8 mouse cellular contexts compared by ENCODE assay signal in the genomic region with DNA sequence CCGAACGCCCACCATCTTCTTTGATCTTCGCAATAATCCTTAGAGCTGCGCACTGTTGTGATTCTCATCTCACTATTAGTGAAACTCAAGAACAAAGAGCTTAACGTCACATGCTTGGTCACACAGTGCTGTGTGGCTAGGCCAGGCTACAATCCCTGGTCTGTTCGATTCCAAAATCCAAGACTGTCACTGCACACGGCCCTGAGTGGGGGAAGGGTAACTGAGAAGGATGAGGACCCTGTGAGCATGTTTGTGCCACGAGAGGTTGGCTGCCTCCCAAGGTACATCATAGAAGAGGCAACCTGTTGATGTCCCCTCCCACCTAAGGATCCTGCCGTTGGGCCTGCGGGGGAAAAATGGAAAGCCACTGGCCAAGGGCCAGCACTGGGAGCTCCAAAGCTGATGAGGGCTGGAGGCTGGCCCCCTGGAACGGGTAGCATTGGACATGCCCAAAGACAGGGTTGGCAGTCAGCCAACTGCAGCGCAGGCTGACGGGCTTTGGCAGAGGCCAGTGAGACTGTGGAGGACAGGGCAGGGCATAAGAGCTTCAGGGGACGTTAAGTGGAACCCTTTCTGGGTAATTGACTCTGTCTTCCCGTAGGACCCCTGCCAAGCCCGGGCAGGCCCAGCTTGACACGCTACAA.
DNase-seq lines count a peak whose midpoint lies in the region; ATAC-seq and TF ChIP-seq lines count a peak whose summit lies in the region.

No protein-coding gene starts in this region.

- no peak overlapping the region for H3K9ac ChIP-seq in midbrain, postnatal 0 days (replicated peaks; ENCODE audit: low read length, poor library complexity, severe bottlenecking)

- peak; percentile 81 for ATAC-seq in midbrain, postnatal 0 days (ENCODE audit: low FRiP score)
- ATAC-seq in inflammation-experienced regulatory T-cells, adult 6 months = no peak
- no peak for ATAC-seq in megakaryocyte-erythroid progenitor cell, adult 5-6 weeks (replicated peaks; ENCODE audit: low FRiP score, low TSS enrichment, poor library complexity, severe bottlenecking)

- H3K27ac ChIP-seq in heart, embryonic 10.5 days = peak overlapping the region; percentile 38; the same call in 1 of the 2 replicates
- H3K27ac ChIP-seq in midbrain, postnatal 0 days (ENCODE audit: low read depth, low read length) = no peak overlapping the region

- peaks cover 33% of the 10 kb centered on the region for H3K27me3 ChIP-seq in heart, embryonic 10.5 days (ENCODE audit: insufficient read depth, poor library complexity, severe bottlenecking)
- H3K27me3 ChIP-seq in midbrain, postnatal 0 days (ENCODE audit: insufficient read depth, low read length) = 0 out of 2 replicates have a peak, but pooled peaks cover 3% of the 10 kb centered on the region

- peaks cover 38% of the 10 kb centered on the region for H3K4me1 ChIP-seq in heart, embryonic 10.5 days
- H3K4me1 ChIP-seq in midbrain, postnatal 0 days (ENCODE audit: insufficient read depth, low read length) = peaks cover 18% of the 10 kb centered on the region

- no peak for TF ChIP-seq CTCF in midbrain, postnatal 0 days (IDR thresholded peaks at IDR 0.05)

- H3K36me3 ChIP-seq in heart, embryonic 10.5 days = no peaks in the 10 kb centered on the region
- no peaks in the 10 kb centered on the region for H3K36me3 ChIP-seq in midbrain, postnatal 0 days (ENCODE audit: insufficient read depth, low read length)

- H3K4me2 ChIP-seq in midbrain, postnatal 0 days (ENCODE audit: low read depth, low read length, poor library complexity, severe bottlenecking) = no peak overlapping the region

- no peaks in the 10 kb centered on the region for H3K9me3 ChIP-seq in heart, embryonic 10.5 days
- no peaks in the 10 kb centered on the region for H3K9me3 ChIP-seq in midbrain, postnatal 0 days (ENCODE audit: low read length)

- WGBS in heart, embryonic 10.5 days = 63% methylated on average over 17 of the region's 17 CpGs
- WGBS in midbrain, postnatal 0 days = 35% methylated on average over 17 of the region's 17 CpGs

- no peak overlapping the region for H3K4me3 ChIP-seq in heart, embryonic 10.5 days
- H3K4me3 ChIP-seq in midbrain, postnatal 0 days (ENCODE audit: low read depth, low read length) = no peak overlapping the region

- DNase-seq in left cerebral cortex, adult 18-20 months (ENCODE audit: low spot score in 2 of 2) = peak; percentile 9 to 16
- no peak for DNase-seq in left cerebral cortex, adult 9 months (ENCODE audit: low spot score in 2 of 2)
- peak; percentile 57 for DNase-seq in cerebellum, adult 9-11 months
- no peak for DNase-seq in heart, embryonic 10.5 days (ENCODE audit: low spot score)
- peak; percentile 50 to 64 for DNase-seq in layer of hippocampus, postnatal 36 days
- DNase-seq in midbrain, postnatal 0 days (ENCODE audit: low spot score) = peak; percentile 91

Comparison
In these comparisons a context has a peak if more than half of its experiments do, and no peak if none do; other contexts are left out.
1. DNase-seq: peak in left cerebral cortex, adult 18-20 months (2 of 2), cerebellum, adult 9-11 months (single experiment), layer of hippocampus, postnatal 36 days (2 of 2) and midbrain, postnatal 0 days (single experiment); none in left cerebral cortex, adult 9 months (0 of 2) and heart, embryonic 10.5 days (single experiment).